Mouse (Mus musculus) thymus, adult 2 months (tissue): Measurements from ENCODE around the gene Slc35e4. TPM values are rescaled to one million over a fixed set of nuclear protein-coding genes. Genes with fewer than 3 reads are reported as not detected.

Source experiments
- DNase-seq: peaks from one replicate; pipeline ENCODE4 v3.0.0; 2021
- H3K27ac ChIP-seq: fragments of 200-500 bp; 2 replicates; pipeline ENCODE4 v1.5.1; 2012; ENCODE audit warnings: low read length, control low read depth; ENCODE audit not compliant: control insufficient read depth, insufficient read depth
- H3K27me3 ChIP-seq: fragments of 200-500 bp; 2 replicates; pipeline ENCODE4 v1.6.1; 2012; ENCODE audit warnings: mild to moderate bottlenecking, low read length, moderate library complexity, mixed read lengths; ENCODE audit not compliant: control insufficient read depth, insufficient read depth
- H3K36me3 ChIP-seq: fragments of 200-500 bp; 2 replicates; pipeline ENCODE4 v1.6.1; 2012; ENCODE audit warnings: mild to moderate bottlenecking, low read length, moderate library complexity; ENCODE audit not compliant: control insufficient read depth, insufficient read depth
- H3K4me1 ChIP-seq: fragments of 200-500 bp; replicated peaks from 2 replicates; pipeline ENCODE4 v1.6.1; 2012; ENCODE audit warnings: low read length; ENCODE audit not compliant: control insufficient read depth, insufficient read depth
- H3K4me3 ChIP-seq: fragments of 200-500 bp; 2 replicates; pipeline ENCODE4 v1.5.1; 2012; ENCODE audit warnings: mild to moderate bottlenecking, low read length, control low read depth, moderate library complexity; ENCODE audit not compliant: control insufficient read depth, insufficient read depth
- CTCF ChIP-seq: fragments of 200-500 bp; IDR thresholded peaks from 2 replicates; pipeline ENCODE4 v1.5.1; 2012; ENCODE audit warnings: mild to moderate bottlenecking, control low read depth, low read length, moderate library complexity, borderline replicate concordance; ENCODE audit not compliant: control insufficient read depth, poor library complexity, insufficient read depth; ENCODE audit errors: extremely low read depth
- POLR2A ChIP-seq: fragments of 200-500 bp; IDR thresholded peaks from 2 replicates; pipeline ENCODE4 v1.6.1; 2012; ENCODE audit warnings: mild to moderate bottlenecking, low read length, control low read depth, moderate library complexity; ENCODE audit not compliant: control insufficient read depth, poor library complexity, insufficient read depth; ENCODE audit errors: extremely low read depth
- WGBS: fragments of 180-500 bp; shearing (Covaris S2); methylation state at CpG from one replicate; pipeline ENCODE4 v1.1.7; 2018; 5-methylcytosine and 5-hydroxymethylcytosine counted together
- polyA plus RNA-seq: library from polyadenylated mRNA; depleted of rRNA; stranded (reverse); fragments of >200 nt; gene quantifications from 2 replicates; pipeline ENCODE4 v1.2.3, GENCODE M21; 2012

Slc35e4 gene
- polyA plus RNA-seq, 1 experiment: 3.9 TPM

DNA sequence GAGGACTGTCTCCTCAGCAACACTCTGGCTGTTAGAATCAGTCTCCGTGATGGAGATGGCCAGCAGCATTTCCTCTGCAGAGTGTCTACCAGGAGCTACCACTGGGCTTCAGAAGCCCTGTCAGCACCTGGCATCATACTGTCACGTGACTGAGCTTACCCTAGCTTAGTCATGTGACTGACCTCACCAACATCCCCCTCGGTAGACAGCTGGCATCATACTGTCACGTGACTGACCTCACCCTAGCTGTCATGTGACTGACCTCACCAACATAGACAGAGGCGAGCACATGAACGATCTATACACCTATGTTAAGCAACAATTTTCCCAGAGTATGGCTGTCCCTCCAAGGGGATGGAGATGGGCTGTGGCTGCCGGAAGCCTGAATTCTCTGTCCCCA lies 35.8 kb downstream of the Slc35e4 start:
- DNase-seq: no peak
- TF ChIP-seq CTCF: no peak
- TF ChIP-seq POLR2A: no peak
- Histone ChIP-seq H3K36me3 (no peaks in the 10 kb centered on the region), H3K4me3 (no peak overlapping the region), H3K27me3 (no peaks in the 10 kb centered on the region), H3K4me1 (peaks cover 10% of the 10 kb centered on the region; the same call in 1 of the 2 replicates), H3K27ac (no peak overlapping the region)
- WGBS: 49% methylated on average over 7 of the region's 7 CpGs

DNA sequence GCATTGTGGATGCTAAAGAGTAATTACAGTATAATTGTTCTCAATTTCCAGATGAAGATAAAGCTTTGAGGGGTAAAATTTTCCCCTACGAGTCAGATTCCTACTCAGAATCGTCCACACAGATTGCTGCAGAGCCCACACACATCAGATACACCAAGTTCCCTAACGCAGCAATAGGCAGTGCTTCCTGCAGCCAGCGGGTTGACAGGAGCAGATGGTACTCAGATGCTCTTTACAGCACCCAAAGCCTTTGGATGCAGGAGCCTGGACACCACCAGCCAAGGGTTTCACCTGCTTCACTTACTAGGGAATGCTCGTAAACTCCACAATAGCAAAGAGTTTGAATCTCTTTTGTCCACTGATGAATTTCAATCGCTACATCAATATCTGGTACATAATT lies 38.0 kb downstream of the Slc35e4 start:
- no peaks in the 10 kb centered on the region for H3K36me3 ChIP-seq
- TF ChIP-seq CTCF: no peak
- no peak for TF ChIP-seq POLR2A
- H3K27ac ChIP-seq: no peak overlapping the region
- 86% methylated on average over 6 of the region's 6 CpGs for WGBS
- H3K27me3 ChIP-seq: no peaks in the 10 kb centered on the region
- H3K4me3 ChIP-seq: no peak overlapping the region
- DNase-seq: no peak
- H3K4me1 ChIP-seq: peaks cover 10% of the 10 kb centered on the region; the same call in 1 of the 2 replicates

DNA sequence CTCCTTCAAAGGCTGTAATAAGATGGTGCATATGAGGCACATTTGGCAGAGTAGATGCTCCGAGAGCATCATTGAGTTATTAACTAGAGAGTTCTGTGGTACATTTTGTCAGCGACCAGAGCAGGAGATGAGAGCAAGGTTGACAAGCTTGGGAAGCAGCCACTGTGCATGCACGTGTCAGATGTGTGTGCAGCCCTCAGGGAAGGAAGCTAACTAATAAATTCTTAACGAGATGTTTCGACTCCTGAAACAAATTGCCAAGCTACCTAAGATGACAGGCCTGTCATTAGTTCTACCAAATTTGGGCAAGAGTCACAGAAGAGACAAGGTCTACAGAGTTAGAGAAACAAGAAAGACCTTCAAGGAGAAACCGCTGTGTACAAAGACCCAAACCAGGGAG lies 50.1 kb downstream of the Slc35e4 start:
- Histone ChIP-seq H3K36me3 (no peaks in the 10 kb centered on the region), H3K4me1 (peaks cover 6% of the 10 kb centered on the region; the same call in 1 of the 2 replicates), H3K4me3 (no peak overlapping the region), H3K27ac (no peak overlapping the region), H3K27me3 (no peaks in the 10 kb centered on the region)
- WGBS: 25% methylated on average over 6 of the region's 6 CpGs
- no peak for DNase-seq
- TF ChIP-seq CTCF (no peak), POLR2A (no peak)

DNA sequence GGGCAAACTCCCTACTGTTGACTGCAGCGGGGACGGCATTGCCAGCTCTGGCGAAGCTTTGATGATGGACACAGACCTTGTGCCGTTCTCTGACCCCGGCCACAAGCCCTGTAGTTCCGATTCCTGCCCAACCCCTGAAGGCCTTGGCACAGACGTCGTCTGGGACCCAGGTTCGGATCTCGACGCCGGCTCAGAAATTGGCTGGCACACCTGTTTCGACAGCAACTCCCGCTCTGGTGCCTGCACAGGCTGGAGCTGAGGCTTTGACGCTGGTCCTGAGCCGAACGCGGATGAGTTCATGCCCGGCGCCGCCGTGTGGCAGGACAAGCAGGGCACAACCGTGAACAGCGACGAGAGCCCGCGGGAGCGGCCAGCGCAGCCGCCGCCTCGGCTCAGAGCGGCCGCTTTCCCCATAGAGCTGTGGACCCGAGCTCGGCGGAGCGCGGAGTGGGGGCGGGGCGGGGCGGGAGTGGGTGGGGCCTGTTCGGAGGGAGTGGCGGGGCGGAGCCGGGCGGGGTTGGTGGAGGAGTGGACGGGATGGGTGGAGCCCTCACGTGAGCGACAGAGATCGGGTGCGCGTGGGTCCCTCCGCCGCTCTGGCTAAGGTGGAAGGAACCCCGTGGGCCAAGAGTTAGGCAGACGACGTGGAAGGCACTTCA lies 50.9 kb downstream of the Slc35e4 start, which contains the start of gene Osbp2:
TSS of gene Osbp2 (minus strand) at position 450 of the 659 bp plus-strand sequence.
- Histone ChIP-seq H3K27me3 (no peaks in the 10 kb centered on the region), H3K36me3 (no peaks in the 10 kb centered on the region), H3K27ac (no peak within 1 kb of the TSS), H3K4me3 (peak within 1 kb of the TSS; percentile 45), H3K4me1 (peaks cover 6% of the 10 kb centered on the region; the same call in 1 of the 2 replicates)
- no peak for TF ChIP-seq CTCF
- no peak for TF ChIP-seq POLR2A
- 6% methylated on average over 51 of the region's 58 CpGs for WGBS
- peak; percentile 55 for DNase-seq

DNA sequence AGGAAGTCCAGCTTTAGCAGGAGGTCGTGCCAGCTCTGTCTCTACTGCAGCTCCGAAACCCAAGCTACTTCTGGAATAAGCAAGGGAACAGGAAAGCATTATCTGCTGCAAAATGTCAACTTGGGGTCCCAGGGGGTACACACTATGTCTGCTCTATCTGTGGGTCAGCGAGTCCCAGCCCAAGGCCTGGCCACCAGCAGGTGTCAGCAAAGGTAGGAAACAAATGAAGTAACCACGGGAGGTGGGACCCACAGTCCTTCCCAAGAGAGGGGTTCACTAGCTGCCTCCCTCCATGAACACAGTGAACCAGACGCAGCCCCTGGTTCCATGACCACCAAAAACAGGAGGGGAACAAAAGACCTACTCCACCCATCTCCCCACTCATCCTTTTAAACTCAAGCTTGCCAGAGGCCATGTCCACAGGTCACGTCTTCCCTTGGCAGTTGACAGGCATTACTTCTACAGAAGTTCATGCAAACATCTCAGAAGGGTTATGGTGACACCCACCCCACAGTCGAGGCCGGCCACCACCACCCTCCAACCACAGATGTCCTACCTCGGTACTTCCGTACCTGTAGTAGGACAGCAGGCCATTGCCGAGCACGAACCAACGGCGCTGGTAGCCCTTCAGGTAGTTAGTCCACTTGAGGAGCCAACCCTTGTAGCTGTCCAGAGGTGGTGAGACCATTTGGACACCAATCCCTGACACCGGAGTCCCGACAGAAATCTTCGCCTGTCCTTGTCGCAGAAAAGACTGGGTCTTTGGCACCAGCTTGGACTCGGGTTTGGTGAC lies 51.6 kb downstream of the Slc35e4 start:
- no peak overlapping the region for H3K27ac ChIP-seq
- no peak for DNase-seq
- 78% methylated on average over 19 of the region's 19 CpGs for WGBS

DNA sequence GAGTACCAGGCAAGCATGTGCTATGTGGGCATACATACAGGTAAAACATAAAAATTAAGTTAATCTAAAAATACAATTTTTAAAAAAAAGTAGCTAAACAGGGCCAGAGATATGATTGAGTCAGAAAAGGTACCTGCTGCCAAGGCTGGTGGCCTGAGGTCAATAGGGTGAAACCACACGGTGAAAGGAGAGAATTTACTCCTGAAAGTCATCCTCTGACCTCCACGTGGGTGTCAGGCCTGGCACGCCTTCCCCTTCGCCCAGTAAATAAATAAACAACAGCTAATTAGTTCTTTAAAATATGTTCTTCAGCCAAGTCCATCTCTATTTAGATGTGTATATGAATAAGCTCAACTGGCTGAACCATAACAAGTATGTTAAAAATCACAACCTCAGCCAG lies 54.1 kb downstream of the Slc35e4 start:
- TF ChIP-seq CTCF (no peak), POLR2A (no peak)
- H3K4me1 ChIP-seq: peaks cover 6% of the 10 kb centered on the region; the same call in 1 of the 2 replicates
- H3K36me3 ChIP-seq: no peaks in the 10 kb centered on the region
- no peak overlapping the region for H3K27ac ChIP-seq
- H3K27me3 ChIP-seq: no peaks in the 10 kb centered on the region
- no peak overlapping the region for H3K4me3 ChIP-seq
- no peak for DNase-seq
- WGBS: 86% methylated on average over 4 of the region's 4 CpGs

More for the DNA sequence above, 51.6 kb downstream of the Slc35e4 start:
- Histone ChIP-seq H3K36me3 (no peaks in the 10 kb centered on the region), H3K4me3 (no peak overlapping the region), H3K4me1 (peaks cover 6% of the 10 kb centered on the region; the same call in 1 of the 2 replicates), H3K27me3 (no peaks in the 10 kb centered on the region)
- TF ChIP-seq CTCF (no peak), POLR2A (no peak)
